In the genomic region with DNA sequence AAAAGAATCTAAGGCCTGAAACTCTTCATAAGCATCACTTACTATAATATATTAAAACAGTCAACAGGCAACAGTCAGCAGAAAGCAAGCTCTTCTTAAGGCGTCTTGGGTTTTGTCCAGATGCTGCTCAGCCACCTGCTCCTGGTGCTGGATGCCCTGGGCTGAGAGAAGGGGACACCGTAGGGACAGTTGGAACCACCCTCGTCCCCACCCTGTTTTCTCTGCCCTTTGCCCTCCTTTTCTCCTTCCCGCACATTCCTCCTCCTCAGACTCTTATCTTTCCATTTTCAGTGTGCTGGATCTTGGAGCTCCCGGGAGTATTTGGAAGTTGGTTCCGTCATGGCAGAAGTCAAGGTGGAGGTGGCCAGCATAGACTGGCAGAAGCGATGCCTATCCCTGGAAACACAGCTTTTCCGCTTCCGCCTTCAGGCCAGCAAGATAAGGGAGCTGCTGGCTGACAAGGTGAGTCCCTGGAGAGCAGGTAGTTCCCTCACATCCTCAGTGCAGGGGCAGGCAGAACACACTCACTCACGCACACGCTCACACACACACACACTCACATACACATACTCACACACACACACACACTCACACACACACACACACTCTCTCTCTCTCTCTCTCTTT, we compare ENCODE assay signal across 27 mouse cellular contexts. TPM values are rescaled to one million over a fixed set of nuclear protein-coding genes. Genes with fewer than 3 reads are reported as not detected.
A peak's percentile ranks its signal among the peaks of the same experiment; 100 is the strongest.
DNase-seq lines count a peak whose midpoint lies in the region; ATAC-seq and TF ChIP-seq lines count a peak whose summit lies in the region.
"Had no signal": no experiment of that assay in that cellular context is flagged by ENCODE, and none has a peak within 500 bp of the region (broad histone marks: within the 10 kb centered on the region; RNA-seq: fewer than 3 reads in every experiment).

No protein-coding gene starts in this region.

- H3K4me2 ChIP-seq in intestine, embryonic 15.5 days (replicated peaks) = peak overlapping the region; percentile 24
- H3K4me2 ChIP-seq in stomach, postnatal 0 days (replicated peaks; ENCODE audit: low read depth) = no peak overlapping the region; the same call in 1 of the 2 replicates
- H3K4me2 ChIP-seq: embryonic facial prominence, embryonic 13.5 days; forebrain, embryonic 12.5 days; heart, embryonic 13.5 days; hindbrain, embryonic 14.5 days had no signal

- H3K4me1 ChIP-seq in intestine, embryonic 15.5 days (replicated peaks) = peaks cover 4% of the 10 kb centered on the region
- H3K4me1 ChIP-seq in stomach, postnatal 0 days (replicated peaks; ENCODE audit: control insufficient read depth, insufficient read depth) = no peaks in the 10 kb centered on the region
- H3K4me1 ChIP-seq: embryonic facial prominence, embryonic 13.5 days; forebrain, embryonic 12.5 days had no signal

- 68% methylated on average over 11 of the region's 11 CpGs for WGBS in intestine, embryonic 15.5 days
- 34% methylated on average over 11 of the region's 11 CpGs for WGBS in large intestine, adult 2 months
- 77% methylated on average over 11 of the region's 11 CpGs for WGBS in stomach, postnatal 0 days

- peak; percentile 47 for DNase-seq in large intestine, adult 2 months (ENCODE audit: low read depth, low spot score)
- DNase-seq in stomach, postnatal 0 days (ENCODE audit: low spot score) = peak; percentile 58
- no peak for DNase-seq in layer of hippocampus, adult 11-12 months (ENCODE audit: low spot score)
- DNase-seq in kidney, adult 9 months = no peak
- DNase-seq in urinary bladder, adult 18-20 months (ENCODE audit: low spot score in 2 of 2) = no peak
- DNase-seq: adrenal gland, postnatal 10 days; adrenal gland, postnatal 36 days; cerebellum, adult 18-20 months; cerebellum, adult 9-11 months; cerebellum, postnatal 25 days; gastrocnemius, postnatal 10 days; gastrocnemius, postnatal 36 days; heart, adult 2 months; heart, postnatal 14 days; heart, postnatal 4 days had no signal

- no peaks in the 10 kb centered on the region for H3K27me3 ChIP-seq in intestine, embryonic 15.5 days (replicated peaks)
- no peaks in the 10 kb centered on the region for H3K27me3 ChIP-seq in stomach, postnatal 0 days (ENCODE audit: control insufficient read depth, insufficient read depth, low read length)
- H3K27me3 ChIP-seq: embryonic facial prominence, embryonic 13.5 days; forebrain, embryonic 12.5 days had no signal

- ATAC-seq in intestine, embryonic 15.5 days = peak; percentile 62
- ATAC-seq in stomach, postnatal 0 days (ENCODE audit: low FRiP score, low TSS enrichment) = peak; percentile 43
- ATAC-seq: activated CD4-positive, CD25-positive, alpha-beta regulatory T cell, adult 4 months; CD4-positive, CD25-positive, alpha-beta regulatory T cell, adult 4 months; forebrain, embryonic 16.5 days; hindbrain, postnatal 0 days had no signal

- H3K4me3 ChIP-seq in intestine, embryonic 15.5 days (replicated peaks) = no peak overlapping the region
- H3K4me3 ChIP-seq in stomach, postnatal 0 days (ENCODE audit: low read depth, low read length) = no peak overlapping the region
- H3K4me3 ChIP-seq: embryonic facial prominence, embryonic 10.5 days; embryonic facial prominence, embryonic 13.5 days; erythroblast, embryonic 14.5 days; forebrain, embryonic 12.5 days; heart, adult 2 months; heart, embryonic 10.5 days; heart, embryonic 13.5 days had no signal

- TF ChIP-seq EP300 in stomach, postnatal 0 days (optimal IDR thresholded peaks at IDR 0.05) = no peak

- peak overlapping the region; percentile 58 for H3K27ac ChIP-seq in intestine, embryonic 15.5 days
- peak overlapping the region; percentile 75 for H3K27ac ChIP-seq in stomach, postnatal 0 days (replicated peaks)
- H3K27ac ChIP-seq: embryonic facial prominence, embryonic 10.5 days; embryonic facial prominence, embryonic 13.5 days; forebrain, embryonic 12.5 days; heart, adult 2 months; heart, embryonic 10.5 days; heart, embryonic 13.5 days; hindbrain, embryonic 14.5 days; hindbrain, postnatal 0 days had no signal

- no peak for TF ChIP-seq CTCF in stomach, postnatal 0 days (IDR thresholded peaks at IDR 0.05; ENCODE audit: low read depth)

- H3K36me3 ChIP-seq in intestine, embryonic 15.5 days = no peaks in the 10 kb centered on the region
- no peaks in the 10 kb centered on the region for H3K36me3 ChIP-seq in stomach, postnatal 0 days (ENCODE audit: control insufficient read depth, insufficient read depth, low read length)
- H3K36me3 ChIP-seq: embryonic facial prominence, embryonic 13.5 days had no signal

- no peak overlapping the region for H3K9ac ChIP-seq in intestine, embryonic 15.5 days
- no peak overlapping the region for H3K9ac ChIP-seq in stomach, postnatal 0 days (ENCODE audit: low read length)
- H3K9ac ChIP-seq: embryonic facial prominence, embryonic 13.5 days; forebrain, embryonic 12.5 days; heart, embryonic 13.5 days; hindbrain, embryonic 14.5 days had no signal

- H3K9me3 ChIP-seq in intestine, embryonic 15.5 days = no peaks in the 10 kb centered on the region
- no peaks in the 10 kb centered on the region for H3K9me3 ChIP-seq in stomach, postnatal 0 days (ENCODE audit: control insufficient read depth, low read length)
- H3K9me3 ChIP-seq: embryonic facial prominence, embryonic 10.5 days; embryonic facial prominence, embryonic 13.5 days; forebrain, embryonic 12.5 days; heart, embryonic 10.5 days; heart, embryonic 13.5 days had no signal

RNA-seq across cellular contexts. Expression of a gene that starts 11.4 kb away (rescaled TPM):
- 6.8 and 7.3 TPM in 2 replicates for polyA plus RNA-seq in intestine, embryonic 15.5 days (2015; fragmentation: Nextera tagmentation; extraction: Ambion mirVana)
- 13.3 and 26.2 TPM in 2 replicates for polyA plus RNA-seq in large intestine, adult 2 months (2012; rRNA removed)
- polyA plus RNA-seq in stomach, postnatal 0 days (2015; fragmentation: Nextera tagmentation; extraction: Ambion mirVana) = 6.1 and 6.9 TPM in 2 replicates
- polyA plus RNA-seq: erythroblast, embryonic 14.5 days had no signal

RNA-seq across cellular contexts. Expression of a gene that starts 32.9 kb away (rescaled TPM):
- polyA plus RNA-seq in intestine, embryonic 15.5 days (2015; fragmentation: Nextera tagmentation; extraction: Ambion mirVana) = 5.0 and 5.2 TPM in 2 replicates
- polyA plus RNA-seq in large intestine, adult 2 months (2012; rRNA removed) = 9.8 and 11.0 TPM in 2 replicates
- 4.7 and 4.9 TPM in 2 replicates for polyA plus RNA-seq in stomach, postnatal 0 days (2015; fragmentation: Nextera tagmentation; extraction: Ambion mirVana)

RNA-seq across cellular contexts. Expression of a gene that starts 49.1 kb away (rescaled TPM):
- 25.4 and 26.0 TPM in 2 replicates for polyA plus RNA-seq in intestine, embryonic 15.5 days (2015; fragmentation: Nextera tagmentation; extraction: Ambion mirVana)
- polyA plus RNA-seq in large intestine, adult 2 months (2012; rRNA removed) = 8.4 and 13.1 TPM in 2 replicates
- 18.8 and 20.3 TPM in 2 replicates for polyA plus RNA-seq in stomach, postnatal 0 days (2015; fragmentation: Nextera tagmentation; extraction: Ambion mirVana)
- polyA plus RNA-seq: erythroblast, embryonic 14.5 days had no signal

Comparison
In these comparisons a context has a peak if more than half of its experiments do, and no peak if none do; other contexts are left out.
1. DNase-seq: peak in large intestine, adult 2 months (single experiment) and stomach, postnatal 0 days (single experiment); none in layer of hippocampus, adult 11-12 months (single experiment), kidney, adult 9 months (single experiment) and urinary bladder, adult 18-20 months (0 of 2).